Mouse (Mus musculus) brain, embryonic 14.5 days (tissue): ENCODE results near the gene Grk5.

Source experiments
- CTCF ChIP-seq: fragments of 200-500 bp; IDR thresholded peaks from 2 replicates; pipeline ENCODE4 v1.5.1; 2012; ENCODE audit warnings: inconsistent platforms, mild to moderate bottlenecking, moderate library complexity, borderline replicate concordance; ENCODE audit not compliant: insufficient read depth, insufficient read length; ENCODE audit errors: extremely low read depth
- POLR2A ChIP-seq: fragments of 200-500 bp; IDR thresholded peaks from 2 replicates; pipeline ENCODE4 v1.6.1; 2012; ENCODE audit warnings: mild to moderate bottlenecking, inconsistent platforms, borderline replicate concordance; ENCODE audit not compliant: poor library complexity, insufficient read depth, insufficient read length, severe bottlenecking; ENCODE audit errors: extremely low read depth

GRCm38 (mm10) chr19:61021502-61021901 is 132.0 kb downstream of the Grk5 start:
- TF ChIP-seq CTCF (no peak), POLR2A (no peak)
